Mouse (Mus musculus): Measurements from ENCODE around the gene Scd1.
"Not testable (repeated sequence)": the region's sequence is repeated elsewhere in the genome, so short reads cannot be mapped to it uniquely, and the experiment has no call there.

Scd1 gene

GRCm38 (mm10) chr19:44396742-44397141 lies 10.9 kb downstream of the Scd1 start:
- no peak for DNase-seq (ENCODE audit: low spot score in 2 of 2)

- DNase-seq (ENCODE audit: low spot score in 2 of 2): no peak
Observed at GRCm38 (mm10) chr19:44394972-44395371, 12.7 kb downstream of the Scd1 start.

GRCm38 (mm10) chr19:44393962-44394422 lies 13.7 kb downstream of the Scd1 start:
- DNase-seq (ENCODE audit: low spot score in 2 of 2): peak in 1 of 2 experiments; percentile 41

- DNase-seq (ENCODE audit: low spot score in 2 of 2): no peak
Observed at GRCm38 (mm10) chr19:44392339-44393009, 15.2 kb downstream of the Scd1 start.

- DNase-seq (ENCODE audit: low spot score in 2 of 2): no peak
Observed at GRCm38 (mm10) chr19:44391856-44392255, 15.8 kb downstream of the Scd1 start.

GRCm38 (mm10) chr19:44389507-44389906 lies 18.2 kb downstream of the Scd1 start:
- peak; percentile 41 to 49 for DNase-seq (ENCODE audit: low spot score in 2 of 2)

- DNase-seq (ENCODE audit: low spot score in 2 of 2): peak; percentile 98 to 99
Observed at GRCm38 (mm10) chr19:44388475-44389428, 18.9 kb downstream of the Scd1 start.

GRCm38 (mm10) chr19:44387746-44388474 lies 19.8 kb downstream of the Scd1 start:
- no peak for DNase-seq (ENCODE audit: low spot score in 2 of 2)

- DNase-seq (ENCODE audit: low spot score in 2 of 2): no peak
Observed at GRCm38 (mm10) chr19:44387089-44387671, 20.5 kb downstream of the Scd1 start.

- DNase-seq (ENCODE audit: low spot score in 2 of 2): no peak
Observed at GRCm38 (mm10) chr19:44385887-44386498, 21.7 kb downstream of the Scd1 start.

GRCm38 (mm10) chr19:44382682-44383321 lies 24.9 kb downstream of the Scd1 start:
- DNase-seq (ENCODE audit: low spot score in 2 of 2): peak in 1 of 2 experiments; percentile 79

- DNase-seq (ENCODE audit: low spot score in 2 of 2): no peak
Observed at GRCm38 (mm10) chr19:44380065-44380464, 27.6 kb downstream of the Scd1 start.

- no peak for DNase-seq (ENCODE audit: low spot score in 2 of 2)
Observed at GRCm38 (mm10) chr19:44379090-44379489, 28.6 kb downstream of the Scd1 start.

- DNase-seq (ENCODE audit: low spot score in 2 of 2): peak in 1 of 2 experiments; percentile 70
Observed at GRCm38 (mm10) chr19:44377629-44378375, 29.9 kb downstream of the Scd1 start.

GRCm38 (mm10) chr19:44376511-44376951 lies 31.1 kb downstream of the Scd1 start:
- DNase-seq (ENCODE audit: low spot score in 2 of 2): peak in 1 of 2 experiments; percentile 89

- DNase-seq (ENCODE audit: low spot score in 2 of 2): peak; percentile 75 to 87
Observed at GRCm38 (mm10) chr19:44372969-44373368, 34.7 kb downstream of the Scd1 start.

GRCm38 (mm10) chr19:44370231-44370630 lies 37.4 kb downstream of the Scd1 start:
- no peak for DNase-seq (ENCODE audit: low spot score in 2 of 2)

- DNase-seq (ENCODE audit: low spot score in 2 of 2): no peak
Observed at GRCm38 (mm10) chr19:44369371-44369770, 38.3 kb downstream of the Scd1 start.

- DNase-seq (ENCODE audit: low spot score in 2 of 2): not testable (repeated sequence)
Observed at GRCm38 (mm10) chr19:44367076-44367475, 40.6 kb downstream of the Scd1 start.

- DNase-seq (ENCODE audit: low spot score in 2 of 2): no peak
Observed at GRCm38 (mm10) chr19:44365733-44366132, 41.9 kb downstream of the Scd1 start.

Data from natural killer cell, adult 2 months (primary cell).